Mouse (Mus musculus): ENCODE data around the gene Lrrc4. TPM values are rescaled to one million over a fixed set of nuclear protein-coding genes. Genes with fewer than 3 reads are reported as not detected.

Lrrc4 gene
- polyA plus RNA-seq, 1 experiment: 0.82 TPM

DNA sequence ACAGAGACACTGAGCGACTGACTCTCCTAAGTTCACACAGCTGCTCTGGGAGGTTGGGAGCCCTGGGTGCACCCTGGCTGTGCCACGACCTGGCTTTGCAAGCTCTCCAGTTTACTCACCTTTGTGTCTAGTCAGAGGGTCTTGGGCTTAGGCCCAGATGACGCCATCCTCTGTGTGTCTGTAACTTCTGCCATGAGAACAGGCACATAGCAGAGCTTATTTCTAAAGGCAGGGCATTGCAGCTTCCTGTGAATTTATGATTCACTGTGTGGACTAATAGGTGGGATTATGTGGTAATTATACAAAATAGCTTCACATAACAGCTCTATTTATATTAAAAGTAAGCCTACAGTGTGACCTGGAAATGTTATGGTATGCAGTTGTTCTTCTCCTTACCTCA lies 168.5 kb downstream of the Lrrc4 start:
- H3K4me1 ChIP-seq (ENCODE audit: control insufficient read depth, insufficient read depth, low read length): no peaks in the 10 kb centered on the region
- no peak for TF ChIP-seq POLR2A (IDR thresholded peaks at IDR 0.05; ENCODE audit: borderline replicate concordance, extremely low read depth, low read depth, low read length)
- 85% methylated on average over 3 of the region's 3 CpGs for WGBS
- no peak overlapping the region for H3K4me3 ChIP-seq (replicated peaks; ENCODE audit: extremely low read depth, low read depth, low read length)
- no peak for DNase-seq

DNA sequence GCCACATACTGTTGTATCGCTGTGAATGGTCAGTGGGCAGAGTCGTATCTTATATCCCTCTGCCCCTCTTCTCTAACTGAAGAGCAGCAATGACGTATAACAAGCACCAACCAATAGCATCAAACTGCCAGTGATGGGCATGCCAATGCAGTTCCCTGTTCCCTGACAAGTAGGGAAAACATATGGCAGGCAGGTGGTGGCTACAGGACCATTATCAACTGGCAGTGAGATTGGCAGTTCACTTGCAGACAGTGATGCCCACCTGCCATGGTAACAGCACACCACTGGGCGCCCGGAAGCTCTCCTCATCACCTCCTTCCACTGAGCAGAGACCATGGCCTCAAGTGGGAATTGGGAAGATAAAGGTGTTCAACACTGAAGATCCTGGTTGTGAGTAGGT lies 175.0 kb downstream of the Lrrc4 start:
- no peak overlapping the region for H3K4me3 ChIP-seq (replicated peaks; ENCODE audit: extremely low read depth, low read depth, low read length)
- no peak for DNase-seq
- no peaks in the 10 kb centered on the region for H3K4me1 ChIP-seq (ENCODE audit: control insufficient read depth, insufficient read depth, low read length)
- WGBS: 99% methylated on average over 5 of the region's 5 CpGs
- no peak for TF ChIP-seq CTCF (IDR thresholded peaks at IDR 0.05; ENCODE audit: insufficient read depth, low read length)
- TF ChIP-seq POLR2A (IDR thresholded peaks at IDR 0.05; ENCODE audit: borderline replicate concordance, extremely low read depth, low read depth, low read length): no peak

DNA sequence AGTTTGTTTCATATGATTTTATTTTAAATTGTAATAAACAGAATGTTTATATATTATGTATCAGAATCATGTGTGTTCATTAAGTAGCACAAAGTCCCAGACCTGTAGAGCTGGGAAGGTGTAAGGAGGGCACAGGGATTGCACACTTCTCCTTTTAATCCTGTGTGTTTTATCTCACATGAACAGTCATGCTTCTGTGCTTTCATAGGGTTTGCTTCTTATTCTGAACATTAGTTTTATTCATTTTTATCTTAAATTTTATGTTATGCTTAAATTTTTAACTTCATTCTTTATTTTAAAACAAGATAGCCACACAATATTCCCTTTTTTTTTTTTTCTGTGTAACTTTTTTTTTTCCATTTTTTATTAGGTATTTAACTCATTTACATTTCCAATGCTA lies 186.3 kb downstream of the Lrrc4 start:
- TF ChIP-seq CTCF (IDR thresholded peaks at IDR 0.05; ENCODE audit: insufficient read depth, low read length): no peak
- TF ChIP-seq POLR2A (IDR thresholded peaks at IDR 0.05; ENCODE audit: borderline replicate concordance, extremely low read depth, low read depth, low read length): no peak
- DNase-seq: no peak
- H3K4me1 ChIP-seq (ENCODE audit: control insufficient read depth, insufficient read depth, low read length): no peaks in the 10 kb centered on the region
- H3K4me3 ChIP-seq (replicated peaks; ENCODE audit: extremely low read depth, low read depth, low read length): no peak overlapping the region

DNA sequence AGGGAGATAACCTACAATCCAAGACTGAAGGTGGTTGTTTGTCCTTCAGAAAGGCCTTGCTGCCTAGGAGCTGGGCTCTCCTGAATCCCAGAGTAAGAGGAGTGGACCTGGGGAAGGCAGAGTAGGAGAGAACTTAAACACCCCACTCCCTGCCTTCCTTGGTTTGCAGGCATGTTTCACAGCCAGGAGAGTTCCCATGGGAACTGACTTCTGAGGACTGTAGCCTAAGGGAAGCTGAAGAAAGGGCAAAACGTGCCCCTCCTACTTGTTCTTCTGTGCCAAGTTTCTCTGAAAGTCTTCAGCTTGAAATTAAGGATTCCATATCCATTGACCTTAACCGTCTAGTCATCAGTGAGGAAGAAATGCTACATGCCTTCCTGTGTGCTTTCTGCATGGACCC lies 188.6 kb downstream of the Lrrc4 start:
- Histone ChIP-seq H3K4me1 (ENCODE audit: control insufficient read depth, insufficient read depth, low read length) (no peaks in the 10 kb centered on the region), H3K4me3 (replicated peaks; ENCODE audit: extremely low read depth, low read depth, low read length) (no peak overlapping the region)
- TF ChIP-seq CTCF (IDR thresholded peaks at IDR 0.05; ENCODE audit: insufficient read depth, low read length) (no peak), POLR2A (IDR thresholded peaks at IDR 0.05; ENCODE audit: borderline replicate concordance, extremely low read depth, low read depth, low read length) (no peak)
- 50% methylated on average over 2 of the region's 2 CpGs for WGBS
- DNase-seq: no peak

DNA sequence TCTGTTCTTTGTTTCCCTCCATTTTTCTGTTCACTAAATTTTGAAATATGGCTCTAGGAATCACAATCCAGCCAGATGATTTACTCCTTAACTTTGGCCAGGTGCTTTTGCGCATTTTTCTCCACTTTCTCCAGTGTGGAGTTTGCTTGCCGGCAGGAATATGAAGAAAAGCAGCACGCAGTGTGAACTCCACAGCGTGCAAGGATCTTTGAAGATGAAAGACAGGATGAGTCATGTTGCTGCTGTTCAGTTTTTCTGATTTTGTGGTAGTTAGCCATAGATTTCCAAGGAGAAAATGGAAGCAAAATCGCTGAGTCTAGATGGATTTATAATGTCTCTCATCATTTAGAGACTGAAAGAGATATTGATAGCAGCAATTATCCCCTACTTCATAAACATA lies 191.5 kb downstream of the Lrrc4 start:
- Histone ChIP-seq H3K4me3 (replicated peaks; ENCODE audit: extremely low read depth, low read depth, low read length) (no peak overlapping the region), H3K4me1 (ENCODE audit: control insufficient read depth, insufficient read depth, low read length) (no peaks in the 10 kb centered on the region)
- WGBS: 95% methylated on average over 5 of the region's 5 CpGs
- no peak for DNase-seq
- TF ChIP-seq POLR2A (IDR thresholded peaks at IDR 0.05; ENCODE audit: borderline replicate concordance, extremely low read depth, low read depth, low read length): no peak
- TF ChIP-seq CTCF (IDR thresholded peaks at IDR 0.05; ENCODE audit: insufficient read depth, low read length): no peak

DNA sequence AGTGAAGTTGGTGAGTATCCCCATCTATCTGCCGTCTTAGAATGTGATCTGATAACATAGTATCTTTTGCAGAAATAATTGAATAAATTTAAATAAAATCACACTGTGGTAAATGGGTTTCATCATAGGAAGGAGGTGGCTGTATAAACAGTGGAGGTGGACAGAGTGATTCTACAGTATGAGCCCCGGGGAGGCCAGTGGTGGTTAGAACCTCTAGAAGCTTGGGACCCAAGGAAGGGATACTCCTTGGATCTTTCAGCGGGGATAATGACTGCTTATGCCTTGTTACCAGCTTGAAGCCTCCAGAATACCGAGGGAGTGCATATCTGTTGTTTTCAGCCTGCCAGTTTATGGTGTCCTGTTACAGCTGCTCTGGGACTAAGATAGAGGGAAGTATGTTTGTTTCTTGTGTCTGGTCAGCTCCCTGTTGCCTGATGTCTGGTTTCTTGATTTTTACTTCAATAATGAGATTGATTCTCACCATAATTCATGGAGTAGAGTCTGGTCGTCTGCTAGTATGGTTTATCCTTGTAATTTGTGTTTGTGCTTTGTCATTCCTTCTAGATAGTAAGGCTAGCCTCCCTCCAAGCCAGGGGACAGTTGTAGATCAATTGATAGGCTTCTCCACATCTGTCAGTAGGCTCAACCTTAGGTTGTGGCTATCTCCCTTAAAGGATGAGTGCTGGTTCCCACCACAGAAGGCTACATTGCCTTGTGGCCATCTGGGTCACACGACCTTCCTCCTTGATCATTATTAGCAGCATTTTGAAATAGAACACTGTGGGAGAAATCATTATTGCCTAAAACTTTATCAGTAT lies 195.8 kb downstream of the Lrrc4 start:
- TF ChIP-seq POLR2A (IDR thresholded peaks at IDR 0.05; ENCODE audit: borderline replicate concordance, extremely low read depth, low read depth, low read length): no peak
- TF ChIP-seq CTCF (IDR thresholded peaks at IDR 0.05; ENCODE audit: insufficient read depth, low read length): no peak
- DNase-seq: no peak
- WGBS: 75% methylated on average over 6 of the region's 6 CpGs
- Histone ChIP-seq H3K4me1 (ENCODE audit: control insufficient read depth, insufficient read depth, low read length) (no peaks in the 10 kb centered on the region), H3K4me3 (replicated peaks; ENCODE audit: extremely low read depth, low read depth, low read length) (no peak overlapping the region)

DNA sequence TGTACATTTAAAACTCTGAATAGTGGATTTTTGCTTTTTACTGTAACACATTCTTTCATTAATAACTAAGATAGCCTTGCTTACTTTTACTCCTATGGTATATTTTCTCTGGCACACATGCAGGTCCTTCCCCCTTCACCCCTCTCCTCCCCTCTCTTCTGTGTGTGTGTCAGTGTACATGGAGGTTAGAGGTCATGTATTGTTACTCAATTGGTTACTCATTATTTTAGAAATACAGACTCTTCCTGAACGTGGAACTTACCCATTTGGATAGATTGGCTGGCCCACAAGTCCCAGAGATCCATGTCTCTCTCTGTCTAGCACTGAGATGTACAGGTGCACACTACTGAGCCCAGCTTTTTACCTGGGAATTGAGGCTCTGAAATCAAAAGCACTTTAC lies 196.5 kb downstream of the Lrrc4 start:
- DNase-seq: no peak
- WGBS: 24% methylated on average over 1 of the region's 1 CpGs
- no peaks in the 10 kb centered on the region for H3K4me1 ChIP-seq (ENCODE audit: control insufficient read depth, insufficient read depth, low read length)
- no peak overlapping the region for H3K4me3 ChIP-seq (replicated peaks; ENCODE audit: extremely low read depth, low read depth, low read length)
- TF ChIP-seq CTCF (IDR thresholded peaks at IDR 0.05; ENCODE audit: insufficient read depth, low read length) (no peak), POLR2A (IDR thresholded peaks at IDR 0.05; ENCODE audit: borderline replicate concordance, extremely low read depth, low read depth, low read length) (no peak)

DNA sequence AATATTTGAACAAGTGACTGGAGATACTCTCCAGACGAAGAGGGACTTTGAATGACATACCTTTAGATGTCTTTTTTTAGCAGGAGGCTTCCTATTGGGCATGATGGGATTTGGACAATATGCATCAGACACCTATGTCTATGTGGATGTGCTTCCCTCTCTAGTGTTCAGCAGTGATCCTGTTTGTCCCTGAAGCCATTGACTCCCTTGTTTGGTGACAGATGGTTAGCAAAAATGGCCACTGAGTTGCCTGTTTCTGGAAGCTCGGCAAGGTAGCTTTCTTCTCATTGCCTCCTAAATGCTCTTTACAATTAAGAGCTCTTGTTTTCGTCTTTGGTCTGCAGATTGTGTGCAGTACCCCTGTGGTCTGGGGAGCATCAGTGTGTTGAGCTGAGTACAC lies 197.9 kb downstream of the Lrrc4 start:
- DNase-seq: no peak
- WGBS: 74% methylated on average over 3 of the region's 3 CpGs
- Histone ChIP-seq H3K4me1 (ENCODE audit: control insufficient read depth, insufficient read depth, low read length) (no peaks in the 10 kb centered on the region), H3K4me3 (replicated peaks; ENCODE audit: extremely low read depth, low read depth, low read length) (no peak overlapping the region)
- TF ChIP-seq CTCF (IDR thresholded peaks at IDR 0.05; ENCODE audit: insufficient read depth, low read length) (no peak), POLR2A (IDR thresholded peaks at IDR 0.05; ENCODE audit: borderline replicate concordance, extremely low read depth, low read depth, low read length) (no peak)

DNA sequence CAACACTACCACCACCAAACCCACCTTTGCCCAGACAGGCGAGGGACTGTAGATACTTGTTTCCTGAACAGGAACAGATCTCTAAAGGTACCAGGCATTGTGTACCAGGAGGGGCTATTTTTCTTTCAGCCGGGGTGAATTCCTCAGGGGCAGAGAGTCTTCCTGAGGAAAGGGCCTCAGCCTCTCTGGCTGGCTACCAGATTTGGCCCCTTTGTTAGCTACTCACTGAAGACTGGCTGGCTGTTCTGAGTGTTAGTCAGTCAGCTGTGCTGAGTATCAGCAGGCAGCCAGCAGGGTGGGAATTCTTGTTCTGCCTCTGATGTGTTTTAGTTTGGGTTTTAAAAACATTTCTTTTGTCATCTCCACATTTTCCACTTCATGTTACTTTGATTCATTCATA lies 198.4 kb downstream of the Lrrc4 start:
- WGBS: 50% methylated on average over 2 of the region's 2 CpGs
- DNase-seq: no peak
- no peak overlapping the region for H3K4me3 ChIP-seq (replicated peaks; ENCODE audit: extremely low read depth, low read depth, low read length)
- H3K4me1 ChIP-seq (ENCODE audit: control insufficient read depth, insufficient read depth, low read length): no peaks in the 10 kb centered on the region
- no peak for TF ChIP-seq POLR2A (IDR thresholded peaks at IDR 0.05; ENCODE audit: borderline replicate concordance, extremely low read depth, low read depth, low read length)
- TF ChIP-seq CTCF (IDR thresholded peaks at IDR 0.05; ENCODE audit: insufficient read depth, low read length): no peak

DNA sequence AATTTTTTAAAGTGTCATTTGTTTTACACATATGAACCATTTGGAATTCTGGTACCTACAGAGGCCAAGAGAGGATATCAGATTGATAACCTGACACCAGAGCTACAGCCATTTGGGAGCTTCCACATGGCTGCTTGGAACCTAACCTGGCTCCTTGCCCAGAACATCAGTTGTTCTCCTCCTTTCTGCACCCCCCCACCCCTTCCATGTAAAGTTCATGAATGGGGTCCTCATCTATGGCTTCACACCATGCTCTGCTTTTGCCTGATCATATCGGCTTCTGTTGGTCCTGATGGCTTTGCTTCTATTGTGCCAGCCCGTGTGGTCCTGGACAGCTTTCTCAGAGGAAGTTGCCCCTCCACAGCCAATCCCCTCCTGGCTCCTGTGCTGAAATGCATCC lies 200.6 kb downstream of the Lrrc4 start:
- WGBS: 68% methylated on average over 2 of the region's 2 CpGs

More for the DNA sequence above, 200.6 kb downstream of the Lrrc4 start:
- TF ChIP-seq POLR2A (IDR thresholded peaks at IDR 0.05; ENCODE audit: borderline replicate concordance, extremely low read depth, low read depth, low read length) (no peak), CTCF (IDR thresholded peaks at IDR 0.05; ENCODE audit: insufficient read depth, low read length) (no peak)
- DNase-seq: no peak
- no peaks in the 10 kb centered on the region for H3K4me1 ChIP-seq (ENCODE audit: control insufficient read depth, insufficient read depth, low read length)
- no peak overlapping the region for H3K4me3 ChIP-seq (replicated peaks; ENCODE audit: extremely low read depth, low read depth, low read length)
